Mouse (Mus musculus): ENCODE data around the gene Maats1. TPM values are rescaled to one million over a fixed set of nuclear protein-coding genes. Genes with fewer than 3 reads are reported as not detected.

Maats1 gene
- total and polyA plus RNA-seq, 3 experiments = 0.20 TPM; not detected in 2

DNA sequence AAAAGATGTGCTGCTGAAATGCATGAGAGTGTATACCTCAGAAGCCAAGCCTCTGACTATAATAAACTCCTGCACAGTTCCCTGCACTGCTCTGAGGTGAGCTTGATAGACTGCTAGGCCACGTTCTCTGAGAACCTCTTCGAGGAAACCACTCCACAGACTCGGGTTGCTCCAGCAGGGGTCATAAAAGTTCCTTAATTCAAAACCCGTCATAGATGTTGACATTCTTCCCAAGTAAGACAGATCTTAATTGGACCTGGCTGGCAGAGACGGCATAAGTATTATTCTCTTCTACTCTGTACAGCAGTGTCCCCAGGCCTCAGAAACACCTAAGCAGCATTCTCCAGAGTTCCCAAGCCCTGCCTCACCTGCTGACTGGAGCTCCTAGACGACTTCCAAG is 9.0 kb upstream of the Maats1 start:
- Histone ChIP-seq H3K9ac (ENCODE audit: low read depth, low read length) (no peak overlapping the region), H3K4me3 (no peak overlapping the region), H3K27ac (peak overlapping the region; percentile 61), H3K36me3 (ENCODE audit: control insufficient read depth, insufficient read depth, low read length) (peaks cover 36% of the 10 kb centered on the region), H3K79me2 (replicated peaks; ENCODE audit: control insufficient read depth, insufficient read depth, low read length) (0 out of 2 replicates have a peak, but pooled peaks cover 3% of the 10 kb centered on the region), H3K4me1 (ENCODE audit: control insufficient read depth, insufficient read depth, low read length) (peaks cover 8% of the 10 kb centered on the region), H3K27me3 (ENCODE audit: control insufficient read depth, insufficient read depth, low read length) (no peaks in the 10 kb centered on the region)
- WGBS = 44% methylated on average over 6 of the region's 6 CpGs
- intact Hi-C loops (cut with DNase I) = loop anchor here (1.0 kb wide), 1 partner anchor 11 kb away; the partner anchor contains the start of gene Popdc2
- no peak for DNase-seq
- TF ChIP-seq CTCF (IDR thresholded peaks at IDR 0.05) (peak; percentile 28), POLR2A (IDR thresholded peaks at IDR 0.05; ENCODE audit: insufficient read depth, low read depth, low read length) (no peak), EP300 (IDR thresholded peaks at IDR 0.05; ENCODE audit: insufficient read depth, low read depth, low read length) (no peak)

DNA sequence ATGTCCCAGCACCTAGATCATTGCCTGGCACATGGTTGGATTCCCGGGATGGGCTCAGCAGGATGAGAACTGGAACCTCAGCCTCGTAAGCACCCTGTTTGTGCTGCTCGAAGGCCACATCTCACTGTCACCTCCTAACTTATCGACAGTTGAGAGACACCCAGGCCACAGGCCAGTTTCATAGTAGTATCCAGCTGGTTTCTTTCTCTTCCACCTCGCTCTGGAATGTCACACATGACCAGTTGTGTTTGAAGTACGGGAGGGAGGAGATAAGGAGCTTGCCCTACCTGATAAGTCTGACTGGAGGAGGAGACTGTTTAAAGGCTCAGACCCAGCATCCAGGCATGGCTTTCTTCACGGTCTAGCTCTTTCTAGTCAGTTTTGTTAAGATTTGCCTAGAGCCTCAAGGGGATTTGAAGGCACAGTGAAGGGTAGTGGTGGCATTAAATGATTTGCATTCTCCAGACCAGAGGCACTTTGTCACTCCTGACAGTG is 8.5 kb upstream of the Maats1 start:
- H3K27me3 ChIP-seq (ENCODE audit: control insufficient read depth, insufficient read depth, low read length) = no peaks in the 10 kb centered on the region
- no peak overlapping the region for H3K4me3 ChIP-seq
- peaks cover 8% of the 10 kb centered on the region for H3K4me1 ChIP-seq (ENCODE audit: control insufficient read depth, insufficient read depth, low read length)
- H3K27ac ChIP-seq = peak overlapping the region; percentile 65
- intact Hi-C loops (cut with DNase I) = loop anchor here (1.0 kb wide), 1 partner anchor 12 kb away; the partner anchor contains the start of gene Popdc2
- H3K36me3 ChIP-seq (ENCODE audit: control insufficient read depth, insufficient read depth, low read length) = peaks cover 36% of the 10 kb centered on the region
- TF ChIP-seq EP300 (IDR thresholded peaks at IDR 0.05; ENCODE audit: insufficient read depth, low read depth, low read length) (peak; percentile 97), CTCF (IDR thresholded peaks at IDR 0.05) (no peak)
- peak; percentile 50 to 83 for DNase-seq
- no peak overlapping the region for H3K9ac ChIP-seq (ENCODE audit: low read depth, low read length)
- H3K79me2 ChIP-seq (replicated peaks; ENCODE audit: control insufficient read depth, insufficient read depth, low read length) = 0 out of 2 replicates have a peak, but pooled peaks cover 3% of the 10 kb centered on the region
- WGBS = 28% methylated on average over 7 of the region's 7 CpGs

DNA sequence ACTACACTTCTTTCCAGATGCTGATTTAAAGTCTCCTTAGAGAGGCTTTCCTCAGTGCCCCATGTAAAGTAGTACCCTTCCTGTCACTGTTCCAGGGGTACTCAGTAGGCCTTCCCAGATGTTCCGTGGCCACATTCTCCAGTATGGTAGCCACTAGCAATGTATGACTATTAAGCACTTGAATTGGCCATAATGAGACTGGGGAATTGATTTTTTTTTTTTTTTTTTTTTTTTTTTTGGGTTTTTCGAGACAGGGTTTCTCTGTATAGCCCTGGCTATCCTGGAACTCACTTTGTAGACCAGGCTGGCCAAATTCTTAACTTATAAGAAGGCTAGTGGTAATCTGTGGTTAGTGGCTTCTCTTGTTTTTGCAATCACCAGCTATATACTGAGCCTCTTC is 7.9 kb upstream of the Maats1 start:
- intact Hi-C loops (cut with DNase I) = loop anchor here (1.0 to 10.0 kb wide), 4 partner anchors 12 to 255 kb away; partner anchors contain the start of genes Popdc2 and Timmdc1
- H3K36me3 ChIP-seq (ENCODE audit: control insufficient read depth, insufficient read depth, low read length) = peaks cover 36% of the 10 kb centered on the region
- H3K4me1 ChIP-seq (ENCODE audit: control insufficient read depth, insufficient read depth, low read length) = peaks cover 8% of the 10 kb centered on the region
- no peak overlapping the region for H3K4me3 ChIP-seq
- 0 out of 2 replicates have a peak, but pooled peaks cover 3% of the 10 kb centered on the region for H3K79me2 ChIP-seq (replicated peaks; ENCODE audit: control insufficient read depth, insufficient read depth, low read length)
- 56% methylated on average over 2 of the region's 2 CpGs for WGBS
- no peak overlapping the region for H3K9ac ChIP-seq (ENCODE audit: low read depth, low read length)
- no peaks in the 10 kb centered on the region for H3K27me3 ChIP-seq (ENCODE audit: control insufficient read depth, insufficient read depth, low read length)
- DNase-seq = no peak
- TF ChIP-seq POLR2A (IDR thresholded peaks at IDR 0.05; ENCODE audit: insufficient read depth, low read depth, low read length) = no peak
- peak overlapping the region; percentile 65 for H3K27ac ChIP-seq

- Histone ChIP-seq H3K36me3 (ENCODE audit: control insufficient read depth, insufficient read depth, low read length) (peaks cover 36% of the 10 kb centered on the region), H3K9ac (ENCODE audit: low read depth, low read length) (peak overlapping the region; percentile 46), H3K4me1 (ENCODE audit: control insufficient read depth, insufficient read depth, low read length) (peaks cover 8% of the 10 kb centered on the region), H3K4me3 (no peak overlapping the region), H3K27ac (peak overlapping the region; percentile 91; the same call in 1 of the 2 replicates), H3K79me2 (replicated peaks; ENCODE audit: control insufficient read depth, insufficient read depth, low read length) (0 out of 2 replicates have a peak, but pooled peaks cover 3% of the 10 kb centered on the region), H3K27me3 (ENCODE audit: control insufficient read depth, insufficient read depth, low read length) (no peaks in the 10 kb centered on the region)
- no peak for TF ChIP-seq CTCF (IDR thresholded peaks at IDR 0.05)
- no peak for TF ChIP-seq POLR2A (IDR thresholded peaks at IDR 0.05; ENCODE audit: insufficient read depth, low read depth, low read length)
- no peak for TF ChIP-seq EP300 (IDR thresholded peaks at IDR 0.05; ENCODE audit: insufficient read depth, low read depth, low read length)
- DNase-seq = no peak
- intact Hi-C loops (cut with DNase I) = loop anchor here (5.0 to 10.0 kb wide), 3 partner anchors 44 to 253 kb away; partner anchors contain the start of gene Timmdc1
- 65% methylated on average over 9 of the region's 9 CpGs for WGBS
Measured at GRCm38 (mm10) chr16:38348217-38348761, 6.3 kb upstream of the Maats1 start.

DNA sequence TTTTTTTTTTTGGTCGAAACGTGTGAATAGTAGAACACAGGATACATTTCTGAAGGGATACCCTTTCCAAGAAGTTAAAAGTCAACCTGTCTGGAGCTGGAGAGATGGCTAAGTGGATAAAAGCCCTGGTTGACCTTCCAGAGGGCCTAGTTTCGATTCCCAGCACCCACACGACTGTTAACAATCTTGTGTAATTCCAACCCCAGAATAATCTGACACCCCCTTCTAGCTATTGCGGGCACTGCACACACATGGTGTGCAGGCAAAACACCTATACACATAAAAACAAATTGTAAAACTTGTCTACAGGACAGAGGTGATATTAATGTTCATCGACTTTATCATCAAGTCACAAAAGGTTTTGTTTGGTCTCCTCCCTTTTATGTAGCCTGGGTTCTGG is 5.6 kb upstream of the Maats1 start:
- DNase-seq = no peak
- Histone ChIP-seq H3K4me1 (ENCODE audit: control insufficient read depth, insufficient read depth, low read length) (peaks cover 8% of the 10 kb centered on the region), H3K79me2 (replicated peaks; ENCODE audit: control insufficient read depth, insufficient read depth, low read length) (0 out of 2 replicates have a peak, but pooled peaks cover 3% of the 10 kb centered on the region), H3K36me3 (ENCODE audit: control insufficient read depth, insufficient read depth, low read length) (peaks cover 36% of the 10 kb centered on the region), H3K27ac (peak overlapping the region; percentile 91), H3K4me3 (peak overlapping the region; percentile 79), H3K27me3 (ENCODE audit: control insufficient read depth, insufficient read depth, low read length) (no peaks in the 10 kb centered on the region), H3K9ac (ENCODE audit: low read depth, low read length) (no peak overlapping the region)
- TF ChIP-seq EP300 (IDR thresholded peaks at IDR 0.05; ENCODE audit: insufficient read depth, low read depth, low read length) (no peak), CTCF (IDR thresholded peaks at IDR 0.05) (no peak), POLR2A (IDR thresholded peaks at IDR 0.05; ENCODE audit: insufficient read depth, low read depth, low read length) (no peak)
- intact Hi-C loops (cut with DNase I) = loop anchor here (1.0 to 10.0 kb wide), 4 partner anchors 45 to 253 kb away; partner anchors contain the start of genes Adprh and Timmdc1
- 43% methylated on average over 6 of the region's 6 CpGs for WGBS
